Mouse (Mus musculus) heart, postnatal 0 days (tissue): ENCODE data around the gene Ovgp1. TPM values are rescaled to one million over a fixed set of nuclear protein-coding genes. Genes with fewer than 3 reads are reported as not detected.
A peak's percentile ranks its signal among the peaks of the same experiment; 100 is the strongest.

Source experiments
- ATAC-seq: fragments of 200-750 bp; cut with Nextera tagmentation; 2 replicates; pipeline ENCODE4 v1.8.0; 2017; ENCODE audit warnings: low read depth, moderate number of reproducible peaks, moderate library complexity; ENCODE audit not compliant: insufficient read depth
- DNase-seq: peaks from one replicate; pipeline ENCODE4 v3.0.0-alpha.2; 2016; ENCODE audit warnings: low spot score
- H3K27ac ChIP-seq: fragments of 300-500 bp; sonication (generic); 2 replicates; pipeline ENCODE4 v1.5.1; 2014; ENCODE audit warnings: low read depth, mild to moderate bottlenecking
- H3K27me3 ChIP-seq: fragments of 300-500 bp; sonication (generic); 2 replicates; pipeline ENCODE4 v1.6.1; 2014; ENCODE audit warnings: low read length, mixed read lengths; ENCODE audit not compliant: control insufficient read depth, insufficient read depth
- H3K36me3 ChIP-seq: fragments of 300-500 bp; sonication (generic); replicated peaks from 2 replicates; pipeline ENCODE4 v1.6.1; 2014; ENCODE audit warnings: low read length, mixed read lengths; ENCODE audit not compliant: control insufficient read depth, insufficient read depth
- H3K4me1 ChIP-seq: fragments of 300-500 bp; sonication (generic); 2 replicates; pipeline ENCODE4 v1.6.1; 2014; ENCODE audit warnings: antibody characterized with exemption; ENCODE audit not compliant: control insufficient read depth, insufficient read depth
- H3K4me2 ChIP-seq: fragments of 300-500 bp; sonication (generic); 2 replicates; pipeline ENCODE4 v1.6.1; 2014; ENCODE audit warnings: low read depth, mild to moderate bottlenecking, low read length, moderate library complexity
- H3K4me3 ChIP-seq: fragments of 300-500 bp; sonication (generic); 2 replicates; pipeline ENCODE4 v1.5.1; 2014; ENCODE audit warnings: low read depth, low read length
- H3K9ac ChIP-seq: fragments of 300-500 bp; sonication (generic); replicated peaks from 2 replicates; pipeline ENCODE4 v1.6.1; 2014; ENCODE audit warnings: low read depth, low read length, mixed read lengths
- H3K9me3 ChIP-seq: fragments of 300-500 bp; sonication (generic); replicated peaks from 2 replicates; pipeline ENCODE4 v1.6.1; 2016; ENCODE audit warnings: low read length; ENCODE audit not compliant: control insufficient read depth
- CTCF ChIP-seq: IDR thresholded peaks from 2 replicates; pipeline ENCODE4 v1.5.1; 2016; ENCODE audit warnings: antibody characterized with exemption, control low read depth, low read depth
- EP300 ChIP-seq: IDR thresholded peaks from 2 replicates; pipeline ENCODE4 v1.6.1; 2016; ENCODE audit warnings: antibody characterized with exemption, low read depth
- WGBS: fragments of 180-500 bp; shearing (Covaris S2); extraction: QIAGEN DNeasy Blood & Tissue Kit; methylation state at CpG from one replicate; pipeline ENCODE4 v1.1.7; 2014; 5-methylcytosine and 5-hydroxymethylcytosine counted together
- polyA plus RNA-seq: library from polyadenylated mRNA; unstranded; fragments of >200 nt; fragmentation: Nextera tagmentation; extraction: Ambion mirVana; gene quantifications from 2 replicates; pipeline ENCODE4 v1.2.1, GENCODE M21; 2015
- total RNA-seq: library from RNA; depleted of rRNA; stranded (reverse); fragments of >200 nt; gene quantifications from 2 replicates; pipeline ENCODE4 v1.2.3, GENCODE M21; 2014; ENCODE audit warnings: low replicate concordance

Ovgp1 gene
- total and polyA plus RNA-seq, 2 experiments from 2014 or later, result 0.53 to 0.57 TPM

- Histone ChIP-seq H3K27me3 (no peaks in the 10 kb centered on the region), H3K9me3 (no peaks in the 10 kb centered on the region), H3K4me1 (no peaks in the 10 kb centered on the region), H3K36me3 (no peaks in the 10 kb centered on the region), H3K9ac (no peak overlapping the region), H3K4me2 (no peak overlapping the region), H3K27ac (no peak overlapping the region), H3K4me3 (no peak overlapping the region)
- WGBS, result 77% methylated on average over 2 of the region's 2 CpGs
- ATAC-seq, result no peak
- DNase-seq, result no peak
- TF ChIP-seq EP300 (no peak), CTCF (no peak)
Observed at GRCm38 (mm10) chr3:105931095-105931494, 42.4 kb upstream of the Ovgp1 start.

- 0 out of 2 replicates have a peak within 1 kb of the TSS, but pooled peaks have one; percentile 20 for H3K27ac ChIP-seq
- H3K4me1 ChIP-seq, result no peaks in the 10 kb centered on the region
- H3K36me3 ChIP-seq, result no peaks in the 10 kb centered on the region; the same call in 1 of the 2 replicates
- DNase-seq (peak; percentile 36), ATAC-seq (no peak)
- H3K4me2 ChIP-seq, result no peak within 1 kb of the TSS
- no peaks in the 10 kb centered on the region for H3K27me3 ChIP-seq
- no peak for TF ChIP-seq EP300
- H3K9ac ChIP-seq, result no peak within 1 kb of the TSS
- no peak within 1 kb of the TSS for H3K4me3 ChIP-seq
- 67% methylated on average over 8 of the region's 8 CpGs for WGBS
- H3K9me3 ChIP-seq, result no peaks in the 10 kb centered on the region
Observed at GRCm38 (mm10) chr3:105932240-105933071, 41.1 kb upstream of the Ovgp1 start, which contains the start of gene I830077J02Rik. Gene I830077J02Rik (minus strand): TSS chr3:105932664.

GRCm38 (mm10) chr3:105933926-105934325 is 39.6 kb upstream of the Ovgp1 start:
- Histone ChIP-seq H3K27me3 (no peaks in the 10 kb centered on the region), H3K27ac (peak overlapping the region; percentile 76; the same call in 1 of the 2 replicates), H3K9ac (no peak overlapping the region), H3K36me3 (peaks cover 4% of the 10 kb centered on the region; the same call in 1 of the 2 replicates), H3K4me1 (no peaks in the 10 kb centered on the region), H3K4me2 (no peak overlapping the region), H3K9me3 (no peaks in the 10 kb centered on the region), H3K4me3 (no peak overlapping the region)
- no peak for DNase-seq
- TF ChIP-seq EP300 (no peak), CTCF (no peak)
- ATAC-seq, result no peak
- WGBS, result 84% methylated on average over 6 of the region's 6 CpGs

GRCm38 (mm10) chr3:105935033-105935432 is 38.5 kb upstream of the Ovgp1 start:
- Histone ChIP-seq H3K4me3 (no peak overlapping the region), H3K9ac (no peak overlapping the region), H3K27ac (peak overlapping the region; percentile 76), H3K4me2 (peak overlapping the region; percentile 13; the same call in 1 of the 2 replicates), H3K4me1 (no peaks in the 10 kb centered on the region), H3K9me3 (no peaks in the 10 kb centered on the region), H3K27me3 (no peaks in the 10 kb centered on the region), H3K36me3 (peaks cover 4% of the 10 kb centered on the region; the same call in 1 of the 2 replicates)
- DNase-seq (peak; percentile 81), ATAC-seq (peak; percentile 81)
- 28% methylated on average over 5 of the region's 5 CpGs for WGBS
- no peak for TF ChIP-seq CTCF
- 0 out of 2 replicates have a peak, but pooled peaks have one; percentile 18 for TF ChIP-seq EP300

- peaks cover 9% of the 10 kb centered on the region for H3K36me3 ChIP-seq
- no peaks in the 10 kb centered on the region for H3K27me3 ChIP-seq
- ATAC-seq, result no peak
- no peak overlapping the region for H3K4me2 ChIP-seq
- H3K9me3 ChIP-seq, result no peaks in the 10 kb centered on the region
- no peak overlapping the region for H3K4me3 ChIP-seq
- 78% methylated on average over 4 of the region's 4 CpGs for WGBS
- TF ChIP-seq EP300, result no peak
- no peak for TF ChIP-seq CTCF
- no peak overlapping the region for H3K27ac ChIP-seq
- no peak for DNase-seq
- H3K9ac ChIP-seq, result no peak overlapping the region
- no peaks in the 10 kb centered on the region for H3K4me1 ChIP-seq
Observed at GRCm38 (mm10) chr3:105936111-105936510, 37.4 kb upstream of the Ovgp1 start.
